Mouse (Mus musculus): ENCODE results near the gene Mindy4. TPM values are rescaled to one million over a fixed set of nuclear protein-coding genes. Genes with fewer than 3 reads are reported as not detected.

The Mindy4 gene
- polyA plus RNA-seq, 1 experiment from 2014 or later: 7.7 TPM

DNA sequence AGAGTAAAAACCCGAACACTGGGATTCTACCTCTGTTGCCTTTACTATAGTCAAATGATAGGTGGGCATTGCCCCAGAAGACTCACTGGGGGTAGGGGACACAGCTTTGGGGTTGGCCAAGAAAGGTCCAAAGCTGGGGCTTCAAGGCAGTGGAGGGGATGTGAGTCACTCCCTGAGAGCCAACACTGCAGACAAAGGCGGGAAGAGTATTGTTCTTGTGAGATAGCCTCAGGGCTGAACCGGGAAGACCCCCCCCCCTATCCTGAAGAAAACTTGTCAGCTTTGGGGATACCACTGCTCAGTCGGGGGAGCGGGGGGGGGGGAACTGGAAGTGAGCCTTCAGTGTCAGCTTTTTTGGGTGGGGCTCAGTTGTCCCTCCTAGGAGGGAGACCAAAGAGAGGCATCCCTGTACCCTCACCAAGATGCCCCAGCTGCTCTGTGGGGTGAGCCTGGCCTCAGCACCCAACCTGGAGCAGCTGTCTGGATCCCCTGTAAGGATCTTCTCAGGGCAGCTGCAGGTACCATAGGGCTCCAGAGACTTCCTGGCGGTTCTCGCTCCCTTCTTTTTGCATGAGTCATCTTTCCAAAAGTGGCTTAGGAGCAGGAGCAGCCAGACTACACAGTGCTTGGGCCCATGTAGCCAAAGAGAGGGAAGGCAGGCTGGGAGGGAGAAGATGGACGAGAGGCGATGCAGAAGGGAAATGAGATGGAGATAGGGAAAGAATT lies 141.3 kb downstream of the Mindy4 start:
- Histone ChIP-seq H3K27ac (ENCODE audit: low read length) (no peak overlapping the region), H3K27me3 (ENCODE audit: control insufficient read depth, insufficient read depth, low read length) (no peaks in the 10 kb centered on the region), H3K4me3 (replicated peaks; ENCODE audit: low read length) (no peak overlapping the region), H3K9me3 (replicated peaks; ENCODE audit: control insufficient read depth, low read length) (no peaks in the 10 kb centered on the region), H3K4me1 (ENCODE audit: control insufficient read depth, insufficient read depth, low read length) (peaks cover 19% of the 10 kb centered on the region), H3K9ac (ENCODE audit: low read length) (no peak overlapping the region), H3K4me2 (ENCODE audit: low read depth, low read length) (no peak overlapping the region), H3K36me3 (ENCODE audit: control insufficient read depth, insufficient read depth, low read length) (no peaks in the 10 kb centered on the region)
- no peak for ATAC-seq (ENCODE audit: insufficient read depth, low FRiP score)
- WGBS: 82% methylated on average over 9 of the region's 9 CpGs

DNA sequence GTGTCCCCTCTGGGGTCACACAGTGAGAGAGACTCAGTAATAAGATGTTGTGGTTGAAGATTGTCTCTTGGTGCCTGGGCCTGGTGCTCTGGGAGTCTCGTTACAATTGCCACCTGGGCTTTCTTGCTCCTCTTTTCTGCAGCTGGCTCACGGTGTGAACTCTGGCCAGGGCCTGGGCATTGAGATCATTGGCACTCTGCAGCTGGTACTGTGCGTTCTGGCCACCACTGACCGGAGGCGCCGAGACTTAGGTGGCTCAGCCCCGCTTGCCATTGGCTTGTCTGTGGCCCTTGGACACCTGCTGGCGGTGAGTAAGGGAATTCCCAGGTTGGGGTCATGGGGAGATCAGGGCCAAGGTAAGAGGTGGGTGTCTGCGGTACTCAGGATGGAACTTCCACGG lies 142.1 kb downstream of the Mindy4 start:
- Histone ChIP-seq H3K27me3 (ENCODE audit: control insufficient read depth, insufficient read depth, low read length) (no peaks in the 10 kb centered on the region), H3K36me3 (ENCODE audit: control insufficient read depth, insufficient read depth, low read length) (no peaks in the 10 kb centered on the region), H3K27ac (ENCODE audit: low read length) (no peak overlapping the region), H3K4me3 (replicated peaks; ENCODE audit: low read length) (no peak overlapping the region), H3K4me2 (ENCODE audit: low read depth, low read length) (no peak overlapping the region), H3K4me1 (ENCODE audit: control insufficient read depth, insufficient read depth, low read length) (peaks cover 17% of the 10 kb centered on the region), H3K9ac (ENCODE audit: low read length) (no peak overlapping the region), H3K9me3 (replicated peaks; ENCODE audit: control insufficient read depth, low read length) (peaks cover 4% of the 10 kb centered on the region; the same call in 1 of the 2 replicates)
- no peak for ATAC-seq (ENCODE audit: insufficient read depth, low FRiP score)
- WGBS: 90% methylated on average over 10 of the region's 10 CpGs

DNA sequence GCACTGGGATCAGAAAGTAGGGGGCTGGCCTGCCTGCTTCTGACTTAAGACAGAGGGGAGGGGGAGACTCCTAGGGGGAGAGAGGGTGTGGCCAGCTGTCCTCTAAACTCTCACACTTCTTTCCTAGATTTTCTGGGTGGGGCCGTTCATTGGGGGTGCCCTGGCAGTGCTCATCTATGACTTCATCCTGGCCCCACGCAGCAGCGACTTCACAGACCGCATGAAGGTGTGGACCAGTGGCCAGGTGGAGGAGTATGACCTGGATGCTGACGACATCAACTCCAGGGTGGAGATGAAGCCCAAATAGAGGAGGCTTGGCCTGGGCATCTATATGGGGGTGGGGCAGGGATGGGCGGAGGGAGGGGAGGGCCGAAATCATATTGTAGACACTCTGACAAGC lies 143.3 kb downstream of the Mindy4 start:
- H3K36me3 ChIP-seq (ENCODE audit: control insufficient read depth, insufficient read depth, low read length): no peaks in the 10 kb centered on the region
- WGBS: 70% methylated on average over 7 of the region's 7 CpGs
- H3K4me3 ChIP-seq (replicated peaks; ENCODE audit: low read length): no peak overlapping the region
- peaks cover 4% of the 10 kb centered on the region; the same call in 1 of the 2 replicates for H3K9me3 ChIP-seq (replicated peaks; ENCODE audit: control insufficient read depth, low read length)
- ATAC-seq (ENCODE audit: insufficient read depth, low FRiP score): no peak
- no peak overlapping the region for H3K4me2 ChIP-seq (ENCODE audit: low read depth, low read length)
- H3K27ac ChIP-seq (ENCODE audit: low read length): no peak overlapping the region
- H3K9ac ChIP-seq (ENCODE audit: low read length): no peak overlapping the region
- peaks cover 10% of the 10 kb centered on the region for H3K4me1 ChIP-seq (ENCODE audit: control insufficient read depth, insufficient read depth, low read length)
- H3K27me3 ChIP-seq (ENCODE audit: control insufficient read depth, insufficient read depth, low read length): no peaks in the 10 kb centered on the region

DNA sequence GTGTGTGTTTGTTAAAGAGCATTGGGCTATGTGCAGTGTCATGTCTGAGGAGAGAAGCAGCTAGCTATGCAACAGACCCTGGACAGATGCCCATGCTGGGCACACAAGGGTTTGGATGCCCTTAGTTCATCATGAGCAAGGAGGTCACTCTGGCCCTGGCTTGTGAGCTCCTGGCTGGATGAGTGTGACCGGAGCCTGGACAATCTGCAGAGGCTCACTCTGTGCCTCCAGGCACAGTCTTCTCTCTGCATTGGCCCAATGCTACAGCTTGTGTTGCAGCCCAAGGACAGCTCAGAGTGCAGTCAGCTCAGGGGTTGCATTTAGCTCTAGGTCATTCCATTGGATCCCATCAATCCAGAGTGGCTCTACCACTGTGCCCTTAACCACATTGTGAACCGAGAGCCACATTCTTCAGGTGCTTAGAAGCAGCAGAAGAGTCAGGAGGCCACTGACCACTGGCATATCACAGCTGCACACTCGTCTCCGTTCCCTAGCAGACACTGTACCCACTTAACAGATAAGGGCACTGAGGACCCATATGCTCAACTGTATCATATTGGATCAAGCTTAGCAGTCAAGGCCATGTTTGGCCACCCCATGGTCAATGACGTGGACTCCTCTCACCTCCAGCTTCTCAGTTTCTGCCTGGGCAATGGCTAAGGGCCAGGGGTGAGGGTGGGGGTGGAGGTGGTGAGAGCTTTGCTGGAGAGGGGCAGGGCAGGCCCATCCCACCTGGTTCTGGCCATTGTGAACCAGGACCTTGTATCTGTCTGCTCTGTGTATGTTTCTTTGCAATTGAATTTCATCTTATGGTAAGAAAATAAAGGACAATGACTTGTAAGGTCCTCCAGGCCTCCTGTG lies 144.8 kb downstream of the Mindy4 start:
- Histone ChIP-seq H3K4me3 (replicated peaks; ENCODE audit: low read length) (no peak overlapping the region), H3K27ac (ENCODE audit: low read length) (no peak overlapping the region), H3K4me1 (ENCODE audit: control insufficient read depth, insufficient read depth, low read length) (no peaks in the 10 kb centered on the region), H3K36me3 (ENCODE audit: control insufficient read depth, insufficient read depth, low read length) (no peaks in the 10 kb centered on the region), H3K9me3 (replicated peaks; ENCODE audit: control insufficient read depth, low read length) (peaks cover 4% of the 10 kb centered on the region; the same call in 1 of the 2 replicates), H3K27me3 (ENCODE audit: control insufficient read depth, insufficient read depth, low read length) (no peaks in the 10 kb centered on the region), H3K9ac (ENCODE audit: low read length) (no peak overlapping the region), H3K4me2 (ENCODE audit: low read depth, low read length) (no peak overlapping the region)
- ATAC-seq (ENCODE audit: insufficient read depth, low FRiP score): no peak
- WGBS: 84% methylated on average over 5 of the region's 5 CpGs

DNA sequence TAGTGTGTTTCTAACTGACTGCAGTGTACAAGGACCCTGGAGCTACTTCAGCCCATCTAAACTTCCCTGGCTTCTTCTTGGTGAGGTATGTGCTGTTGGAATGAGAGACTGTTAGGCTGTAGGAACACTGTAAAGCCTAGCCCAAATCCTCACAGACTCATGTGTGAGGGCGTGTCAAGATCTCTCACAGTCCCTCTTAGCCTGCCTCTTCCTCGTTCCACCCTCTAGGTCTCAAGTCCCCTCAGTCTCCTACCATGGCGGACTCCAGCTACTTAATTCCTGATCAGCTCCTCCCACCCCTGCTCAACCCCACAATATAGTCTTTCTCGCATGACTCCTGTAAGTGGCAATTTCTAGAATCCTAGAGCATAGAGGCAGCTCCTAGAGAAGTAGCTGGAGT lies 146.0 kb downstream of the Mindy4 start:
- WGBS: 83% methylated on average over 4 of the region's 4 CpGs
- ATAC-seq (ENCODE audit: insufficient read depth, low FRiP score): no peak
- Histone ChIP-seq H3K27ac (ENCODE audit: low read length) (no peak overlapping the region), H3K36me3 (ENCODE audit: control insufficient read depth, insufficient read depth, low read length) (no peaks in the 10 kb centered on the region), H3K27me3 (ENCODE audit: control insufficient read depth, insufficient read depth, low read length) (no peaks in the 10 kb centered on the region), H3K9me3 (replicated peaks; ENCODE audit: control insufficient read depth, low read length) (peaks cover 4% of the 10 kb centered on the region; the same call in 1 of the 2 replicates), H3K9ac (ENCODE audit: low read length) (no peak overlapping the region), H3K4me2 (ENCODE audit: low read depth, low read length) (no peak overlapping the region), H3K4me3 (replicated peaks; ENCODE audit: low read length) (no peak overlapping the region), H3K4me1 (ENCODE audit: control insufficient read depth, insufficient read depth, low read length) (no peaks in the 10 kb centered on the region)

DNA sequence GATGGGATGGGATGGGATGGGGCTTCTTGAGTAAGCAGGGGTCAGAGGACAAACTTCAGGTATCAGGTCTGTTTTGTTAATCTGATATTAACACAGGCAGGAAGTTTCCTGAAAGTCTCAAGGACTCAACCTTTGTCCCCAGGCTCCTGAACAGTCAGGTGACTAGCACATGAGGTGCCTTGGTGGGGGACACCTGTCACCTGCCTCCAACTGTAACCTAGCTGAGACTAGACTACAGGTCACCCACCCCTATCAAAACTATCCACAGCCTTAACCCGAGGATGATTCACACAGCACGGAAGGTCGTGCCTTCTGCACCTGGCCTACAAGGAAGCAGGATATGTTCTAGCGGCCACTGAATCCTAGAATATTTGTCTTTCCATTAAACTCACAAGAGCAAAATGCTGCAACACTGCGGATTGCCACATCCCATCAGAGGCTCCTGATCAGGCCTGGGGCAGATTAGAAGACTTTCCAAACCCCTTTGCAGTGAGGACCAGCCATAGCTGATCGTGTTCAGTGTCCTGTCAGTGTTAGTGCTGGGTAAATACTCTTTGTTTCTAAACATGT lies 147.3 kb downstream of the Mindy4 start:
- Histone ChIP-seq H3K27me3 (ENCODE audit: control insufficient read depth, insufficient read depth, low read length) (no peaks in the 10 kb centered on the region), H3K4me1 (ENCODE audit: control insufficient read depth, insufficient read depth, low read length) (no peaks in the 10 kb centered on the region; the same call in 1 of the 2 replicates), H3K9me3 (replicated peaks; ENCODE audit: control insufficient read depth, low read length) (peaks cover 4% of the 10 kb centered on the region; the same call in 1 of the 2 replicates), H3K4me3 (replicated peaks; ENCODE audit: low read length) (no peak overlapping the region), H3K27ac (ENCODE audit: low read length) (no peak overlapping the region), H3K4me2 (ENCODE audit: low read depth, low read length) (no peak overlapping the region), H3K36me3 (ENCODE audit: control insufficient read depth, insufficient read depth, low read length) (no peaks in the 10 kb centered on the region), H3K9ac (ENCODE audit: low read length) (no peak overlapping the region)
- no peak for ATAC-seq (ENCODE audit: insufficient read depth, low FRiP score)
- 84% methylated on average over 6 of the region's 6 CpGs for WGBS

DNA sequence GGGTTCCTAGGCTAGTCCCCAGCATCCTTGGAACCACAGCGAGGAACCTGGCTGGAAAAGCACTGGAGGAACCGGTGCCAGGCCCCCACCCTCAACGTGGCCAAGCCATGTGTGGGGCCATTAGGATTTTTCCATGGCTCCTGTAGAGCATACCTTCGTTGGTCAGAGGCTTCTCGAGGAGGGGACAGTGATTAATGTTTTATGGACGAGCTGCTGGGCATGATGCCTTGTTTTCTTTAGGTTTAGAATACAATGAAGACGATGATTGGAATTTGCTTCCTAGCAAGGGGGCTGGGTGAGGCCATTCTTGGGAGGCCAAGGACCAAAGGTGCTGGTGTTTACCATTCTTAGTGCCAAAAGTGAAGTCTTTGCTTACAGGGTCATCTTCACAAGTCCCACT lies 148.5 kb downstream of the Mindy4 start:
- H3K9ac ChIP-seq (ENCODE audit: low read length): no peak overlapping the region
- H3K27me3 ChIP-seq (ENCODE audit: control insufficient read depth, insufficient read depth, low read length): no peaks in the 10 kb centered on the region
- H3K4me3 ChIP-seq (replicated peaks; ENCODE audit: low read length): no peak overlapping the region
- H3K27ac ChIP-seq (ENCODE audit: low read length): no peak overlapping the region
- peaks cover 4% of the 10 kb centered on the region; the same call in 1 of the 2 replicates for H3K9me3 ChIP-seq (replicated peaks; ENCODE audit: control insufficient read depth, low read length)
- WGBS: 59% methylated on average over 7 of the region's 7 CpGs
- H3K36me3 ChIP-seq (ENCODE audit: control insufficient read depth, insufficient read depth, low read length): no peaks in the 10 kb centered on the region
- H3K4me1 ChIP-seq (ENCODE audit: control insufficient read depth, insufficient read depth, low read length): no peaks in the 10 kb centered on the region; the same call in 1 of the 2 replicates
- no peak overlapping the region for H3K4me2 ChIP-seq (ENCODE audit: low read depth, low read length)
- ATAC-seq (ENCODE audit: insufficient read depth, low FRiP score): no peak

DNA sequence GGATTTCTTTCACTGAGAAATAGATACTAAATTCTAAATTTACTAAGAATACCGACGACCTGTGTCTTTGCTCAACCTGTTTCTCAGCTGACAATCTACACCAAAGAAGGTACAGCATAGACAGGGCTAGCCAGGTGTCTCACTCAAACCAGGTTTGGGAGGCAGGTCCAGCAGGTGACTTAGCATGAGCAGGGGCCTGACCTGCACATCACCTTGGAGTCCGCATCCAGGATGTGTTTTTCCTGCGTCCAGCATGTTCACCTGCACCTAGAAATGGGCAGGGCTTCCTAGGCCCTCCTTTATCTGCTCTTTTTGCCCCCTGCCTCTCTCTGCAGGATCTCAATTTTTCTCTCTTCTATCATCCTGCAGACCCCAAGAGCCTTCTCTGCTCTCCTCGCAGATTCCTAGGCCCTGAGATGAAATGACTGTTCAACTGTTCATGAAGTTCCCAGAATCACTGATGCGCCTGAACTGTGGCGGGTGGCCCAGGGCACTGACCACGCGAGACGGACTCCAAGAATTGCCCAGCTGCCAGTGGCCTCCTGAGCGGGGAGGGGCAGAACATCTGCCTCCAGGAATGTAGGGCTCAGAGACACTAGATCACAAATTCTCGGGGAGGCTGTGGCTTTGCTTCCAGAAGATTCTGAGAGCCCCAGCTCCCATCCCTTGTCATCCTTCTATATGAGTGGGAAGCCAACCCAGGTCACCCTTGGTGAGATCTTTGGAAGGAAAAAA lies 150.7 kb downstream of the Mindy4 start:
- no peak overlapping the region for H3K27ac ChIP-seq (ENCODE audit: low read length)
- no peaks in the 10 kb centered on the region for H3K27me3 ChIP-seq (ENCODE audit: control insufficient read depth, insufficient read depth, low read length)
- H3K4me3 ChIP-seq (replicated peaks; ENCODE audit: low read length): no peak overlapping the region
- H3K4me1 ChIP-seq (ENCODE audit: control insufficient read depth, insufficient read depth, low read length): peaks cover 2% of the 10 kb centered on the region; the same call in 1 of the 2 replicates
- WGBS: 79% methylated on average over 12 of the region's 12 CpGs
- H3K9me3 ChIP-seq (replicated peaks; ENCODE audit: control insufficient read depth, low read length): peaks cover 4% of the 10 kb centered on the region; the same call in 1 of the 2 replicates
- ATAC-seq (ENCODE audit: insufficient read depth, low FRiP score): no peak
- H3K4me2 ChIP-seq (ENCODE audit: low read depth, low read length): no peak overlapping the region
- H3K36me3 ChIP-seq (ENCODE audit: control insufficient read depth, insufficient read depth, low read length): no peaks in the 10 kb centered on the region
- H3K9ac ChIP-seq (ENCODE audit: low read length): no peak overlapping the region
